Mouse (Mus musculus) CH12.LX (cell line): ENCODE results near the gene Mgam. TPM values are rescaled to one million over a fixed set of nuclear protein-coding genes. Genes with fewer than 3 reads are reported as not detected.
A peak's percentile ranks its signal among the peaks of the same experiment; 100 is the strongest.

Source experiments
- DNase-seq: peaks from one replicate; pipeline ENCODE4 v3.0.0-alpha.2; 2013; ENCODE audit errors: extremely low read depth
- H3K27ac ChIP-seq: 2 replicates; pipeline ENCODE4 v1.5.1; 2012; ENCODE audit warnings: low read depth, mild to moderate bottlenecking, control low read depth, moderate library complexity; ENCODE audit not compliant: insufficient read depth
- H3K27me3 ChIP-seq: replicated peaks from 2 replicates; pipeline ENCODE3; 2012; ENCODE audit warnings: inconsistent platforms
- H3K36me3 ChIP-seq, 2 experiments: replicated peaks in 1 of 2; 2 replicates each; pipeline versions ENCODE3 to v1.6.1; 2012; ENCODE audit warnings: inconsistent platforms in 1 of 2, low read length in 1 of 2, mild to moderate bottlenecking in 1 of 2, mixed read lengths in 1 of 2, moderate library complexity in 1 of 2; ENCODE audit not compliant: control insufficient read depth in 1 of 2, insufficient read depth in 1 of 2
- H3K4me1 ChIP-seq, 2 experiments: 2 replicates each; pipeline ENCODE4 v1.6.1; 2012; ENCODE audit warnings: inconsistent platforms in 1 of 2, moderate library complexity in 1 of 2; ENCODE audit not compliant: insufficient read depth in 2 of 2, control insufficient read depth in 1 of 2
- H3K4me2 ChIP-seq: 2 replicates; pipeline ENCODE4 v1.6.1; 2012; ENCODE audit warnings: low read depth, mild to moderate bottlenecking, control low read depth; ENCODE audit not compliant: poor library complexity, insufficient read depth, severe bottlenecking
- H3K4me3 ChIP-seq, 3 experiments: fragments of 150-350 bp in 1 of 3; sonication (generic) in 1 of 3; replicated peaks in 1 of 3; 2 replicates each; pipeline versions ENCODE3 to v1.5.1; 2011 to 2012; ENCODE audit warnings: low read depth in 2 of 3, low read length in 2 of 3, mild to moderate bottlenecking in 2 of 3, moderate library complexity in 2 of 3, control low read depth in 1 of 3, improper control_type of control experiment in 1 of 3, inconsistent platforms in 1 of 3, mixed read lengths in 1 of 3; ENCODE audit not compliant: poor library complexity in 1 of 3
- H3K79me2 ChIP-seq: replicated peaks from 2 replicates; pipeline ENCODE4 v1.6.1; 2012; ENCODE audit warnings: mild to moderate bottlenecking, moderate library complexity; ENCODE audit not compliant: control insufficient read depth, poor library complexity, insufficient read depth, severe bottlenecking; ENCODE audit errors: extremely low read depth
- H3K9ac ChIP-seq: 2 replicates; pipeline ENCODE4 v1.6.1; 2012; ENCODE audit warnings: low read depth, mild to moderate bottlenecking, control low read depth, moderate library complexity; ENCODE audit not compliant: insufficient read depth
- H3K9me3 ChIP-seq: replicated peaks from 2 replicates; pipeline ENCODE3; 2012; ENCODE audit warnings: low read length, inconsistent platforms, mixed read lengths
- BHLHE40 ChIP-seq: IDR thresholded peaks from 2 replicates; pipeline ENCODE4 v1.6.1; 2011; ENCODE audit warnings: mild to moderate bottlenecking, low read depth, low read length, improper control_type of control experiment
- E2F4 ChIP-seq: IDR thresholded peaks from 2 replicates; pipeline ENCODE4 v1.6.1; 2011; ENCODE audit warnings: low read depth, low read length, improper control_type of control experiment; ENCODE audit not compliant: insufficient replicate concordance
- ELF1 ChIP-seq: IDR thresholded peaks from 2 replicates; pipeline ENCODE4 v1.6.1; 2014; ENCODE audit warnings: low read depth, mild to moderate bottlenecking, inconsistent platforms, low read length, improper control_type of control experiment
- EP300 ChIP-seq: IDR thresholded peaks from 2 replicates; pipeline ENCODE4 v1.6.1; 2011; ENCODE audit warnings: low read length, improper control_type of control experiment
- ETS1 ChIP-seq: conservative IDR thresholded peaks from 2 replicates; pipeline ENCODE4 v1.6.1; 2012; ENCODE audit warnings: low read depth, mild to moderate bottlenecking, inconsistent platforms, low read length, improper control_type of control experiment, moderate library complexity
- HCFC1 ChIP-seq: IDR thresholded peaks from 2 replicates; pipeline ENCODE4 v1.6.1; 2012; ENCODE audit warnings: low read depth, mild to moderate bottlenecking, inconsistent platforms, low read length, improper control_type of control experiment
- IRF4 ChIP-seq: IDR thresholded peaks from 2 replicates; pipeline ENCODE4 v1.6.1; 2014; ENCODE audit warnings: low read depth, mild to moderate bottlenecking, inconsistent platforms, low read length, improper control_type of control experiment
- JUN ChIP-seq: IDR thresholded peaks from 2 replicates; pipeline ENCODE4 v1.6.1; 2011; ENCODE audit warnings: low read depth, mild to moderate bottlenecking, low read length, improper control_type of control experiment, moderate library complexity; ENCODE audit not compliant: insufficient read depth
- JUND ChIP-seq: conservative IDR thresholded peaks from 2 replicates; pipeline ENCODE4 v1.6.1; 2011; ENCODE audit warnings: low read depth, low read length, improper control_type of control experiment
- KAT2A ChIP-seq: IDR thresholded peaks from 2 replicates; pipeline ENCODE4 v1.6.1; 2012; ENCODE audit warnings: low read length, improper control_type of control experiment, inconsistent platforms; ENCODE audit not compliant: insufficient replicate concordance
- MAX ChIP-seq: IDR thresholded peaks from 2 replicates; pipeline ENCODE4 v1.6.1; 2011; ENCODE audit warnings: low read length, improper control_type of control experiment
- MEF2A ChIP-seq: IDR thresholded peaks from 2 replicates; pipeline ENCODE4 v1.6.1; 2014; ENCODE audit warnings: low read depth, mild to moderate bottlenecking, inconsistent platforms, low read length, improper control_type of control experiment, borderline replicate concordance
- MYC ChIP-seq: IDR thresholded peaks from 2 replicates; pipeline ENCODE4 v1.6.1; 2011; ENCODE audit warnings: low read depth, mild to moderate bottlenecking, improper control_type of control experiment, low read length
- NRF1 ChIP-seq: IDR thresholded peaks from 2 replicates; pipeline ENCODE4 v1.6.1; 2014; ENCODE audit warnings: low read depth, mild to moderate bottlenecking, inconsistent platforms, low read length, improper control_type of control experiment, moderate library complexity
- PAX5 ChIP-seq: IDR thresholded peaks from 2 replicates; pipeline ENCODE4 v1.6.1; 2012; ENCODE audit warnings: low read length, inconsistent platforms, mixed read lengths
- RAD21 ChIP-seq: IDR thresholded peaks from 2 replicates; pipeline ENCODE4 v1.6.1; 2011; ENCODE audit warnings: low read depth, mild to moderate bottlenecking, low read length, improper control_type of control experiment, moderate library complexity
- SIN3A ChIP-seq: IDR thresholded peaks from 2 replicates; pipeline ENCODE4 v1.6.1; 2012; ENCODE audit warnings: low read length, improper control_type of control experiment, inconsistent platforms
- TBP ChIP-seq: conservative IDR thresholded peaks from 2 replicates; pipeline ENCODE4 v1.6.1; 2011; ENCODE audit warnings: low read depth, low read length, improper control_type of control experiment
- TCF12 ChIP-seq: IDR thresholded peaks from 2 replicates; pipeline ENCODE4 v1.6.1; 2014; ENCODE audit warnings: low read depth, mild to moderate bottlenecking, inconsistent platforms, low read length, improper control_type of control experiment
- USF2 ChIP-seq: conservative IDR thresholded peaks from 2 replicates; pipeline ENCODE4 v1.6.1; 2011; ENCODE audit warnings: low read depth, low read length, improper control_type of control experiment
- ZC3H11A ChIP-seq: IDR thresholded peaks from 2 replicates; pipeline ENCODE4 v1.6.1; 2012; ENCODE audit warnings: low read depth, mild to moderate bottlenecking, inconsistent platforms, low read length, improper control_type of control experiment
- ZKSCAN1 ChIP-seq: IDR thresholded peaks from 2 replicates; pipeline ENCODE4 v1.6.1; 2012; ENCODE audit warnings: low read depth, inconsistent platforms, low read length, improper control_type of control experiment, borderline replicate concordance
- ZNF384 ChIP-seq: IDR thresholded peaks from 2 replicates; pipeline ENCODE4 v1.6.1; 2012; ENCODE audit warnings: low read depth, low read length, improper control_type of control experiment, inconsistent platforms
- dilution Hi-C: fragments of 300-500 bp; cut with MboI; formaldehyde crosslinking; loops from 2 replicates; pipeline ENCODE4 v1.14.3; 2020; ENCODE audit warnings: low sequenced_read_pairs; ENCODE audit not compliant: extremely low pct_unique_long_range_greater_than_20kb, extremely low pct_ligation_motif_present
- in situ Hi-C: fragments of 300-500 bp; cut with MboI; formaldehyde crosslinking; loops from 3 replicates; pipeline ENCODE4 v1.14.3; 2019; ENCODE audit warnings: low sequenced_read_pairs, low pct_ligation_motif_present, low pct_unique_long_range_greater_than_20kb, mixed read lengths
- polyA plus RNA-seq: library from polyadenylated mRNA; unstranded; fragments of >175 nt; gene quantifications from 2 replicates; pipeline ENCODE4 v1.2.1, GENCODE M21; 2012; ENCODE audit warnings: low read depth; ENCODE audit not compliant: insufficient read length
- total RNA-seq, 2 experiments: library from RNA; depleted of rRNA; stranded (reverse); fragments of 300-350 nt in 1 of 2; fragments of >200 nt in 1 of 2; gene quantifications; 2 replicates each; pipeline ENCODE4 v1.2.3; 2012 to 2014

The Mgam gene
- total and polyA plus RNA-seq, 3 experiments, result 0.06 TPM; not detected in 2

- Histone ChIP-seq H3K27ac (no peak within 1 kb of the TSS), H3K27me3 (no peaks in the 10 kb centered on the region), H3K4me2 (no peak within 1 kb of the TSS), H3K9ac (no peak within 1 kb of the TSS), H3K4me1 (peaks cover 0 to 4% of the 10 kb centered on the region in 2 experiments; a peak in 1 of 4 replicates), H3K9me3 (no peaks in the 10 kb centered on the region), H3K79me2 (no peaks in the 10 kb centered on the region), H3K36me3 (no peaks in the 10 kb centered on the region), H3K4me3 (no peak within 1 kb of the TSS)
- dilution Hi-C loops, result no loop called here
- in situ Hi-C loops, result no loop called here
- DNase-seq, result no peak
- TF ChIP-seq ZNF384 (no peak), ETS1 (no peak)
These were observed 43.0 kb upstream of the Mgam start, which contains the start of gene Clec5a for GRCm38 (mm10) chr6:40585645-40586044. Clec5a (minus strand) TSS chr6:40585821.

DNA sequence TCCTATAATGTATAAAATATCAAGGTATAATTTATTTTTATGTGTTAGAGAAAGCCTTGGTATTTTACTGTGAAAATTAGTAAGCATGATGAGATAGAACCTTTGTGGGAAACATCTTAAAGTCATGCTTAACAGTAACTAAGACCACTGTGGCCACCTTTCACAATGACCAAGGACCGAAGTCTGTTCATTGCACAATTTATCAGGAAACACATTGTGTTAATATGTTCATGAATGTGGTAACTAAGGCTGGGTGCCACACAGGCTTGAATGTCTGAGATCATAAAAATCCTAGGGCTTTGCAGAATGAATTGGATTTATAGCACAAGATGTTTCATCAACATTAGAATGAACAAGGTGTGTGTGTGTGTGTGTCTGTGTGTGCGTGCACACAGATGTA, 40.3 kb upstream of the Mgam start:
- Histone ChIP-seq H3K79me2 (no peaks in the 10 kb centered on the region), H3K9ac (no peak overlapping the region), H3K36me3 (no peaks in the 10 kb centered on the region), H3K27ac (no peak overlapping the region)
- no peak for TF ChIP-seq SIN3A
- no peak for TF ChIP-seq MYC
- TF ChIP-seq NRF1, result no peak
- TF ChIP-seq KAT2A, result no peak
- TF ChIP-seq HCFC1, result no peak
- no peak for TF ChIP-seq PAX5
- no peak for TF ChIP-seq IRF4
- no peak for TF ChIP-seq ZNF384
- TF ChIP-seq, all 38 proteins: peak for 0
- DNase-seq, result no peak
- Histone ChIP-seq H3K4me3 (no peak overlapping the region), H3K4me1 (peaks cover 0 to 4% of the 10 kb centered on the region in 2 experiments; a peak in 1 of 4 replicates), H3K4me2 (no peak overlapping the region), H3K9me3 (no peaks in the 10 kb centered on the region), H3K27me3 (no peaks in the 10 kb centered on the region)
- in situ Hi-C loops, result no loop called here
- dilution Hi-C loops, result no loop called here

GRCm38 (mm10) chr6:40594804-40595550, 33.7 kb upstream of the Mgam start:
- peak; percentile 52 for DNase-seq
- Histone ChIP-seq H3K9me3 (no peaks in the 10 kb centered on the region), H3K4me2 (peak overlapping the region; percentile 44; the same call in 1 of the 2 replicates), H3K27ac (no peak overlapping the region; the same call in 1 of the 2 replicates), H3K36me3 (no peaks in the 10 kb centered on the region), H3K27me3 (no peaks in the 10 kb centered on the region), H3K4me1 (peaks cover 5 to 16% of the 10 kb centered on the region in 2 experiments), H3K9ac (no peak overlapping the region; the same call in 1 of the 2 replicates), H3K4me3 (no peak overlapping the region), H3K79me2 (no peaks in the 10 kb centered on the region)
- dilution Hi-C loops, result no loop called here
- in situ Hi-C loops, result no loop called here
- no peak for TF ChIP-seq NRF1
- peak; percentile 33; the same call in 1 of the 2 replicates for TF ChIP-seq MAX
- peak; percentile 83 for TF ChIP-seq IRF4
- TF ChIP-seq ZKSCAN1, result no peak
- TF ChIP-seq ZC3H11A, result no peak
- peak; percentile 41 for TF ChIP-seq ELF1
- TF ChIP-seq PAX5, result no peak
- peak; percentile 38; the same call in 1 of the 2 replicates for TF ChIP-seq MEF2A
- TF ChIP-seq USF2, result no peak
- TF ChIP-seq E2F4, result 0 out of 2 replicates have a peak, but pooled peaks have one; percentile 33
- TF ChIP-seq HCFC1, result no peak
- TF ChIP-seq TCF12, result peak; percentile 51; the same call in 1 of the 2 replicates
- TF ChIP-seq RAD21, result no peak
- 0 out of 2 replicates have a peak, but pooled peaks have one; percentile 14 for TF ChIP-seq TBP
- TF ChIP-seq JUN, result 0 out of 2 replicates have a peak, but pooled peaks have one; percentile 13
- peak; percentile 39; the same call in 1 of the 2 replicates for TF ChIP-seq JUND
- TF ChIP-seq EP300, result peak; percentile 69
- peak; percentile 36; the same call in 1 of the 2 replicates for TF ChIP-seq BHLHE40
